Mouse (Mus musculus): ENCODE measurements at regions not wholly inside any gene's neighbourhood (a gene's known extent, or its start where the extent isn't known, plus 50 kb on each side); places are given as distances from the start of the nearest gene placed in this dataset.

GRCm38 (mm10) chr13:41903286-41903685, 55.8 kb upstream of the Adtrp start:
- no peaks in the 10 kb centered on the region for H3K36me3 ChIP-seq (ENCODE audit: control insufficient read depth, insufficient read depth, low read length)
- H3K4me1 ChIP-seq (replicated peaks; ENCODE audit: control insufficient read depth, insufficient read depth, low read length), result no peaks in the 10 kb centered on the region
- H3K27me3 ChIP-seq (ENCODE audit: control insufficient read depth, insufficient read depth, low read length), result no peaks in the 10 kb centered on the region
- no peak overlapping the region for H3K4me3 ChIP-seq (ENCODE audit: control insufficient read depth, insufficient read depth, low read length)
- H3K27ac ChIP-seq (ENCODE audit: control insufficient read depth, insufficient read depth, low read length), result no peak overlapping the region
- no peak for DNase-seq
- TF ChIP-seq CTCF (IDR thresholded peaks at IDR 0.05; ENCODE audit: borderline replicate concordance, control insufficient read depth, extremely low read depth, insufficient read depth, low read length, poor library complexity) (no peak), POLR2A (IDR thresholded peaks at IDR 0.05; ENCODE audit: control insufficient read depth, extremely low read depth, insufficient read depth, low read length, poor library complexity) (no peak)

GRCm38 (mm10) chr13:41899837-41900463, 52.5 kb upstream of the Adtrp start:
- no peak for TF ChIP-seq POLR2A (IDR thresholded peaks at IDR 0.05; ENCODE audit: control insufficient read depth, extremely low read depth, insufficient read depth, low read length, poor library complexity)
- TF ChIP-seq CTCF (IDR thresholded peaks at IDR 0.05; ENCODE audit: borderline replicate concordance, control insufficient read depth, extremely low read depth, insufficient read depth, low read length, poor library complexity), result no peak
- Histone ChIP-seq H3K4me1 (replicated peaks; ENCODE audit: control insufficient read depth, insufficient read depth, low read length) (no peaks in the 10 kb centered on the region), H3K4me3 (ENCODE audit: control insufficient read depth, insufficient read depth, low read length) (no peak overlapping the region), H3K36me3 (ENCODE audit: control insufficient read depth, insufficient read depth, low read length) (no peaks in the 10 kb centered on the region), H3K27ac (ENCODE audit: control insufficient read depth, insufficient read depth, low read length) (no peak overlapping the region), H3K27me3 (ENCODE audit: control insufficient read depth, insufficient read depth, low read length) (no peaks in the 10 kb centered on the region)
- WGBS, result 96% methylated on average over 13 of the region's 13 CpGs
- no peak for DNase-seq

- WGBS, result 97% methylated on average over 7 of the region's 7 CpGs
- Histone ChIP-seq H3K27ac (ENCODE audit: control insufficient read depth, insufficient read depth, low read length) (no peak overlapping the region), H3K4me3 (ENCODE audit: control insufficient read depth, insufficient read depth, low read length) (no peak overlapping the region), H3K36me3 (ENCODE audit: control insufficient read depth, insufficient read depth, low read length) (no peaks in the 10 kb centered on the region), H3K27me3 (ENCODE audit: control insufficient read depth, insufficient read depth, low read length) (no peaks in the 10 kb centered on the region), H3K4me1 (replicated peaks; ENCODE audit: control insufficient read depth, insufficient read depth, low read length) (no peaks in the 10 kb centered on the region)
- no peak for DNase-seq
- TF ChIP-seq POLR2A (IDR thresholded peaks at IDR 0.05; ENCODE audit: control insufficient read depth, extremely low read depth, insufficient read depth, low read length, poor library complexity), result no peak
- TF ChIP-seq CTCF (IDR thresholded peaks at IDR 0.05; ENCODE audit: borderline replicate concordance, control insufficient read depth, extremely low read depth, insufficient read depth, low read length, poor library complexity), result no peak
Observed at GRCm38 (mm10) chr13:41899281-41899680, 51.8 kb upstream of the Adtrp start.

- no peaks in the 10 kb centered on the region for H3K4me1 ChIP-seq (replicated peaks; ENCODE audit: control insufficient read depth, insufficient read depth, low read length)
- H3K36me3 ChIP-seq (ENCODE audit: control insufficient read depth, insufficient read depth, low read length), result no peaks in the 10 kb centered on the region
- no peaks in the 10 kb centered on the region for H3K27me3 ChIP-seq (ENCODE audit: control insufficient read depth, insufficient read depth, low read length)
- no peak for DNase-seq
- 81% methylated on average over 8 of the region's 8 CpGs for WGBS
- H3K27ac ChIP-seq (ENCODE audit: control insufficient read depth, insufficient read depth, low read length), result no peak overlapping the region
- no peak overlapping the region for H3K4me3 ChIP-seq (ENCODE audit: control insufficient read depth, insufficient read depth, low read length)
- TF ChIP-seq POLR2A (IDR thresholded peaks at IDR 0.05; ENCODE audit: control insufficient read depth, extremely low read depth, insufficient read depth, low read length, poor library complexity) (no peak), CTCF (IDR thresholded peaks at IDR 0.05; ENCODE audit: borderline replicate concordance, control insufficient read depth, extremely low read depth, insufficient read depth, low read length, poor library complexity) (no peak)
Observed at GRCm38 (mm10) chr13:41897481-41898317, 50.2 kb upstream of the Adtrp start.

Measured in thymus, adult 2 months (tissue).